Mouse (Mus musculus) olfactory bulb, adult 2 months (tissue): Measurements from ENCODE around the gene Jak1.

Experiments used
- CTCF ChIP-seq: fragments of 200-500 bp; IDR thresholded peaks from 2 replicates; pipeline ENCODE4 v1.5.1; 2012; ENCODE audit warnings: low read depth, mild to moderate bottlenecking, low read length, moderate library complexity; ENCODE audit not compliant: insufficient read depth
- POLR2A ChIP-seq: fragments of 200-500 bp; IDR thresholded peaks from 2 replicates; pipeline ENCODE4 v1.6.1; 2012; ENCODE audit warnings: mild to moderate bottlenecking, low read depth, low read length, moderate library complexity; ENCODE audit not compliant: insufficient read depth

DNA sequence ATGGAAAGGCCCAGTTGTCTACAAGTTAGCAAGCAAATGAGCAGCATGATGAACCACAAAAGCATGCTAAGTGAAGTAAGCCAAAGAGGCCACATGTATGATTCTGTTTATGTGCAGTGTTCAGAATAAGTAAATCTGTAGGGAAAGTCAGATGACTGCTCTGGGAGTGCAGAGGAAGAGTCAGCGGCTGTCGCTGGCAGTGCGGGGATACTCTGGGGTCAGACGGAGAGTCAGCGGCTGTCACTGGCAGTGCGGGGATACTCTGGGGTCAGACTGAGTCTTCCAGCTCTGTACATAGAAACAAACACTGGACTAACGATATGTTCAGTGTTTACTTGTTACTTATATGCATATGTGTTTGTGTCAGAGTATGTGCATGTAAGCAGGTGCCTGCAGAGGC, 120.3 kb downstream of the Jak1 start:
- no peak for TF ChIP-seq CTCF
- TF ChIP-seq POLR2A = no peak
